Mouse (Mus musculus): ENCODE data around the gene Hipk2. TPM values are rescaled to one million over a fixed set of nuclear protein-coding genes. Genes with fewer than 3 reads are reported as not detected.

The Hipk2 gene
- total RNA-seq, 2 experiments from 2014 or later, result 52.4 to 60.9 TPM

- no peak for DNase-seq (ENCODE audit: low spot score in 2 of 2)
- intact Hi-C loops (cut with DNase I), result no loop called here
These were observed 30.8 kb downstream of the Hipk2 start for GRCm38 (mm10) chr6:38845117-38845516.

GRCm38 (mm10) chr6:38841551-38841950, 34.4 kb downstream of the Hipk2 start:
- DNase-seq (ENCODE audit: low spot score in 2 of 2), result no peak
- intact Hi-C loops (cut with DNase I), result no loop called here

- intact Hi-C loops (cut with DNase I), result no loop called here
These were observed 35.2 kb downstream of the Hipk2 start for GRCm38 (mm10) chr6:38840780-38841179.

DNA sequence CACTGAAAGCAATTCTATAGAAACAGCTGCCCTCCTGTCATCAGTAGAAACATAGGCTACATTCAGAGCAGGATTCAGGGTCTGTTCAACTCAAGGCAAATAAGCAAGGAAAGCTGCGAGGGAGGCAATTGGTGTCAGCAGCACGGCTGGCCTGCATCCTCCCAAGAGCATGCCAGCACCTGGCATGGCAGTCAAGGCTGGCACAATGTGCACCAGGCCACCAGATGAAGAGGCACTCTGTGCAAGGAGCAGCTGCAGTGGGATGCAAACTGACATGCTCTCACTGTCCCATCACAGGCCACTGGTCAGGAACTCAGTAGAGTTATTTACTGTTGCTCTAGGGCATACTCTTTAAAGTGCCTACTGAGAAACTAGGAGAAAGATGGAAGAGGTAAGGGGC, 35.6 kb downstream of the Hipk2 start:
- DNase-seq (ENCODE audit: low spot score in 2 of 2), result no peak
- intact Hi-C loops (cut with DNase I), result no loop called here

More at GRCm38 (mm10) chr6:38840780-38841179, 35.2 kb downstream of the Hipk2 start:
- DNase-seq (ENCODE audit: low spot score in 2 of 2), result no peak

- intact Hi-C loops (cut with DNase I), result no loop called here
- DNase-seq (ENCODE audit: low spot score in 2 of 2), result no peak
These were observed 36.1 kb downstream of the Hipk2 start for GRCm38 (mm10) chr6:38839891-38840290.

DNA sequence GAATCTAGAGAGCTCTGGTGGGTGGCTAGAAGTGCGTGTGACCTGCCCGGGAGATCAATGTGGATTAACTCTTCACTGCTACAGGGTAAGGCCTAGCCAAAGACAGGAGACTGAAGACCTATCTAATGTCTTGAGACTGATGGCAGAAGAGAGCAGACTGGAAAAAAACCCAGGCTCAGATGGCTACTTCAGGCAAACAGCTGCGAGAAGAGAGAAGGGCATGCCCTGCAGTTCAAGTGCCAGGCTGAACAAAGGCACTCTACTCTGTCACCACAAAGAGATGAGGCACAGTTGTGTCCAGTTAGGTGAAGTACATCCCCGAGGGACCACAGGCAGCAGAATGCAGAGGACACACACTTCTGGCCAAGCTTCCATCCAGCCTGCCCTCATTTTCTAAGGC, 37.9 kb downstream of the Hipk2 start:
- no peak for DNase-seq (ENCODE audit: low spot score in 2 of 2)
- intact Hi-C loops (cut with DNase I), result no loop called here

- no peak for DNase-seq (ENCODE audit: low spot score in 2 of 2)
- intact Hi-C loops (cut with DNase I), result no loop called here
These were observed 40.7 kb downstream of the Hipk2 start for GRCm38 (mm10) chr6:38835217-38835616.

GRCm38 (mm10) chr6:38834727-38835126, 41.2 kb downstream of the Hipk2 start:
- no peak for DNase-seq (ENCODE audit: low spot score in 2 of 2)

DNA sequence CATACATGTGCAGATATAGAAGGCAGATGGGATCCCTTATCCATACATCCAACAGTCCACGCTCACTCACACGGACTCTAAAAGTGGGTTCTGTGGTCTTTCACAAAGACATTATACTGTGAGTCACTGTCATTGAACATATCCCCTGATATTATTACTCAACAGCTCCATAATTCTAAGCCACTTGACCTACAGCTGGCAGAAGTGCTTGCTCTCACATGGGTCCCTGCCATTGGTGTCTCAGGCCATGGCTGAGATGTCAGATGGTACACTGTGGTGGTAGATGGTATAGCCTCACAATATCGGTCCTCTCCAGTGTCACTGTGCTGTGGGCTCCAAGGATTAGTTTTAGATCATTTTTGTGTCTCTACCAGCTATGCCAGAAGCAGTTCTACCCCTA, 42.2 kb downstream of the Hipk2 start:
- DNase-seq (ENCODE audit: low spot score in 2 of 2), result no peak
- intact Hi-C loops (cut with DNase I), result no loop called here

More at GRCm38 (mm10) chr6:38834727-38835126, 41.2 kb downstream of the Hipk2 start:
- intact Hi-C loops (cut with DNase I), result no loop called here

DNA sequence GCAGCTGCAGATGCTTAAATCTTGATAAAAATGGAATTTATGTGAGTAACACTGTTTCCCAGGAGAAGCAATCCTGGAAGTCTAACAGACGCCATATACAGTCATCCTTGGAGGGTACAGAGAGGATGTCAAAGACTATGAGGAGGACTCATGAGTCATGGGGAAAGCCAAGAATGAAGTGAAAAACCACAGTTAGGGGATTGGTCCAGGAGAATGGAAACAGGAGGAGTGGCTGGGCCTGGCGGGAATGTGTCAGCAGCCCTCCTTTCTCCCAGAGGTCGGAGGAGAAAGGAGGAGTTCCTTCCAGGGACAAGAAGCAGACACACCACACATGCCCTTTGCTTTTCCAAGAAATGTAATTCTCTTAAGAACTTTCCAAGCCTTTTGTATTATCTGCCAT, 46.5 kb downstream of the Hipk2 start:
- intact Hi-C loops (cut with DNase I), result no loop called here
- DNase-seq (ENCODE audit: low spot score in 2 of 2), result no peak

DNA sequence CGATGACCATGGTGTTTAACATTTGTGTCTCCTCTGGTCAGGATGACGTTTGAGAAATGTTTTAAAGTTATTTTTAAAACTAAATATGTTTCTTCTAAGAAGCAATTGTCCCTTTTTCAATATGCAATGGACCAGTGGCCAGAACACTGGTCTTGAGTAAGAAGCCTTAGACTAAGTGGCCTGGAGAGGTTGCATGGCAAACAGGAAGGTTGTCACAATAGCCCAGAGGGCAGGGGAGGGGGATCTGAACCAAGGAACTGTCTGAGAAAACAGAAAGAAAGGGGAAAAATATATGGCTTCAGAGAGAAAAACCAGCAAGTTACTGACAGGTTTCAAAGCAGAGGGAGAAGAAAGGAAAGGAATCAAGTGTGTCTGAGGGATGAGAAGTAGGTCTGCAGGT, 47.8 kb downstream of the Hipk2 start:
- no peak for DNase-seq (ENCODE audit: low spot score in 2 of 2)
- intact Hi-C loops (cut with DNase I), result no loop called here

GRCm38 (mm10) chr6:38827435-38827834, 48.5 kb downstream of the Hipk2 start:
- DNase-seq (ENCODE audit: low spot score in 2 of 2), result no peak
- intact Hi-C loops (cut with DNase I), result no loop called here

DNA sequence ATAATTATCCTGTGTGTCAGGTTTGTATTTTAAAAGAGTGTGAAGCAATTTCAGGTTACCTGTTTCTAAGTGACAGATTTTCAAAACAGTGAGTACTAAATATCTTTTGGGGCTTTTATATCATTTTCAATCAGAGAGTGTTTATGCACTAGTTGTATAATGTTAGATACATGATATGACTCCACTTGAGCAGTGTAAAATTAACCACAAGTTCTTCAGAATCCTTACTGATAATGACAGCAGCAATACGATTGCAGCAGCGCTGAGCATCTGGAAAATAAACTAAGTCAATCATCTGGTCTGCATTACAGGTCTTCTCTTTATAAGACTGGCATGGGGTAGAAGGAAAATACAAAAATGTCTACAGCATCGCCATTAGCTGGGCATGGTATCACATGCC, 49.1 kb downstream of the Hipk2 start:
- no peak for DNase-seq (ENCODE audit: low spot score in 2 of 2)
- intact Hi-C loops (cut with DNase I), result no loop called here

- intact Hi-C loops (cut with DNase I), result no loop called here
- no peak for DNase-seq (ENCODE audit: low spot score in 2 of 2)
These were observed 50.1 kb downstream of the Hipk2 start for GRCm38 (mm10) chr6:38825886-38826285.

- DNase-seq (ENCODE audit: low spot score in 2 of 2), result no peak
- intact Hi-C loops (cut with DNase I), result no loop called here
These were observed 52.1 kb downstream of the Hipk2 start for GRCm38 (mm10) chr6:38823827-38824226.

DNA sequence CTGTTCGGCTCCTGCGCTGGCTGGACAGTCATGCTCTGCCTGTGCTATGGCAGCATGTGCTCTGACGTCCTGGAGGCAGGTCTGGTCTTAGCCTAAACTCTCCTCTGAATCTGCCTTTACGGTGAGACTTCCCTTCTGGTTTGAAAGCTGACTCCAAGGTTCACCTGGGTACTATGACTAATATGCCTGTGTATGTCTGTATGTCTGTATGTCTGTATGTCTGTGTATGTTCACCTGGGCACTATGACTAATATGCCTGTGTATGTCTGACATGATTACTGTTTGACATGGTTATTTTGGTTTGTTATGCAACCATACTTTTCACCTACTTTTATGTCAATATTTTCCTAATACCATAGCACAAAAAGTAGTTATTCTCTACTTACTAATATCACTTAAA, 52.8 kb downstream of the Hipk2 start:
- DNase-seq (ENCODE audit: low spot score in 2 of 2), result no peak
- intact Hi-C loops (cut with DNase I), result no loop called here

GRCm38 (mm10) chr6:38821686-38822085, 54.3 kb downstream of the Hipk2 start:
- intact Hi-C loops (cut with DNase I), result no loop called here

GRCm38 (mm10) chr6:38820862-38821261, 55.1 kb downstream of the Hipk2 start:
- intact Hi-C loops (cut with DNase I), result no loop called here

More at GRCm38 (mm10) chr6:38821686-38822085, 54.3 kb downstream of the Hipk2 start:
- no peak for DNase-seq (ENCODE audit: low spot score in 2 of 2)

DNA sequence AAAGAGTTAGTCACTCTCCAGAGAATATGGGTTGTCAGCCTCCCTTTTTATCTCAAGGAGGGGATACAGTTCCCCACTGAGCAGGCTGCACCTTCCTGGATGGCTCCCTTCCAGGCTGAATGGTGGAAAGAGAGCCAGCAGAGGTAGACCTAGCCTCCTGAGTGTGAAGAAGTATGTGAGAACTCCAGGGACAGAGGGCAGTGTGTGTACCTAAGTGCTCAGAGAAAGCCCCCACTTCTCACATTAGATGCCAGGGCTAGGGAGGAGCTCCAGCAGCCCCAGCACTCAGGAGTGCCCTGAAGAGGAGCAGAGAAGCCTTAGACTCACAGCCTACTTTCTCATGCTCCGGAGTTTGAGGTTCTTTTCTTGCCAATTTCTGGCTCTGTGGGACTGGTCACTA, 59.7 kb downstream of the Hipk2 start:
- DNase-seq (ENCODE audit: low spot score in 2 of 2), result no peak
- intact Hi-C loops (cut with DNase I), result no loop called here

More at GRCm38 (mm10) chr6:38820862-38821261, 55.1 kb downstream of the Hipk2 start:
- no peak for DNase-seq (ENCODE audit: low spot score in 2 of 2)

GRCm38 (mm10) chr6:38815582-38815981, 60.4 kb downstream of the Hipk2 start:
- DNase-seq (ENCODE audit: low spot score in 2 of 2), result no peak
- intact Hi-C loops (cut with DNase I), result no loop called here

GRCm38 (mm10) chr6:38814690-38815089, 61.3 kb downstream of the Hipk2 start:
- DNase-seq (ENCODE audit: low spot score in 2 of 2), result no peak
- intact Hi-C loops (cut with DNase I), result no loop called here

DNA sequence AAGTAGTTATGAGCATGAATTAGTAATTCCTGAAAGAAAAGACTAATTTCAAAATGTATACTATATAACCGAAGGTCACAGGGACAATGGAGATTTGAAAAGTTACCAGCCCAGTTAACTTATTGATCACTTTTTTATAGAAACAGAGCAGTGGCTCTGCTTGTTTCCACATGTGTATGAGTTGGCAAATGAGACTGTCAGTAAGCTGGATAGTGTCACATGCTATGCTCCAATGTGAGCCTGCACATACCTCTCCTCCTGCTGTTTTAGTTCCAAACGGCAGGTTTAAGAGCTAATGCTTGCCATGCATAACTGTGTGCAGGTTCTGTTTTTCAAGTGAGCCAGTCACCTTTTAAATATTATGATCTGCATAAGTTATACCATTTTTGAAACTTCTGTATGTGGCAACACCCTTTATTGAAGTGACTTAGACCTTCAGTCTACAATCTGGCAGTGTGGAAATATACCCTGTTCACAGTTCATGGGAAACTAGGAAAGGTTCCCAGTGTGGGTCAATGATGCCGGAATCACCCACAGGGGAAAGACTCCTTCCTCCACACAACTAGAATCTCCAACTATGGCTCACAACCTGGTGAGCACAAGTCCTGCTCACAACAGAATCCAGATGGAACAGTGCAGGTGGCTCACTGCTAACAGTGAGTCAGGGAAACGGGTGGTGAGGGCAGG, 64.4 kb downstream of the Hipk2 start:
- DNase-seq (ENCODE audit: low spot score in 2 of 2), result no peak
- intact Hi-C loops (cut with DNase I), result no loop called here
